In genomic region chr7:70117930-70118922, GRCm38 (mm10) we compare ENCODE assay signal across 7 mouse cellular contexts.
DNase-seq lines count a peak whose midpoint lies in the region; ATAC-seq and TF ChIP-seq lines count a peak whose summit lies in the region.

No protein-coding gene starts in this region.

- no peak for DNase-seq in lung, adult 2 months
- no peak for DNase-seq in lung, postnatal 25 days (ENCODE audit: low spot score)
- DNase-seq in kidney, postnatal 4 days: peak; percentile 13 to 14
- DNase-seq in MN1 (ENCODE audit: low spot score): no peak

- no peaks in the 10 kb centered on the region for H3K9me3 ChIP-seq in forebrain, embryonic 12.5 days
- no peaks in the 10 kb centered on the region for H3K9me3 ChIP-seq in midbrain, embryonic 12.5 days

- no peak for TF ChIP-seq CTCF in lung, adult 2 months (IDR thresholded peaks at IDR 0.05; ENCODE audit: insufficient read depth, low read length)

- H3K9ac ChIP-seq in forebrain, embryonic 12.5 days: peak overlapping the region; percentile 39
- peak overlapping the region; percentile 43 for H3K9ac ChIP-seq in midbrain, embryonic 12.5 days (replicated peaks)

- peak overlapping the region; percentile 93 for H3K27ac ChIP-seq in forebrain, embryonic 12.5 days
- H3K27ac ChIP-seq in midbrain, embryonic 12.5 days (replicated peaks): peak overlapping the region; percentile 88

- WGBS in lung, adult 2 months: 23% methylated on average over 21 of the region's 21 CpGs
- 4% methylated on average over 21 of the region's 21 CpGs for WGBS in forebrain, embryonic 12.5 days
- WGBS in midbrain, embryonic 12.5 days: 5% methylated on average over 21 of the region's 21 CpGs

- no peak for TF ChIP-seq POLR2A in lung, adult 2 months (IDR thresholded peaks at IDR 0.05; ENCODE audit: borderline replicate concordance, extremely low read depth, low read depth, low read length)

- H3K4me2 ChIP-seq in forebrain, embryonic 12.5 days: peak overlapping the region; percentile 58
- peak overlapping the region; percentile 58 for H3K4me2 ChIP-seq in midbrain, embryonic 12.5 days (replicated peaks)

- no peaks in the 10 kb centered on the region for H3K36me3 ChIP-seq in forebrain, embryonic 12.5 days (replicated peaks)
- no peaks in the 10 kb centered on the region for H3K36me3 ChIP-seq in midbrain, embryonic 12.5 days

- peak; percentile 73 for ATAC-seq in forebrain, embryonic 12.5 days (ENCODE audit: low FRiP score)
- peak; percentile 69 for ATAC-seq in midbrain, embryonic 12.5 days (ENCODE audit: low FRiP score, low read depth)
- no peak for ATAC-seq in megakaryocyte-erythroid progenitor cell, adult 5-6 weeks (replicated peaks; ENCODE audit: low FRiP score, low TSS enrichment, poor library complexity, severe bottlenecking)

- peaks cover 47% of the 10 kb centered on the region for H3K27me3 ChIP-seq in forebrain, embryonic 12.5 days
- H3K27me3 ChIP-seq in midbrain, embryonic 12.5 days: peaks cover 82% of the 10 kb centered on the region

- peak overlapping the region; percentile 40 for H3K4me3 ChIP-seq in lung, adult 2 months (replicated peaks; ENCODE audit: extremely low read depth, low read depth, low read length)
- H3K4me3 ChIP-seq in forebrain, embryonic 12.5 days (replicated peaks): peak overlapping the region; percentile 33
- peak overlapping the region; percentile 31 for H3K4me3 ChIP-seq in midbrain, embryonic 12.5 days

- H3K4me1 ChIP-seq in lung, adult 2 months (ENCODE audit: control insufficient read depth, insufficient read depth, low read length): no peaks in the 10 kb centered on the region
- peaks cover 54% of the 10 kb centered on the region for H3K4me1 ChIP-seq in forebrain, embryonic 12.5 days
- peaks cover 37% of the 10 kb centered on the region for H3K4me1 ChIP-seq in midbrain, embryonic 12.5 days

Comparison
In these comparisons a context has a peak if more than half of its experiments do, and no peak if none do; other contexts are left out.
1. DNase-seq: peak in kidney, postnatal 4 days (2 of 2); none in lung, adult 2 months (single experiment), lung, postnatal 25 days (single experiment) and MN1 (single experiment).
2. Peak in every context shown above with its lines, with median percentiles within 50 percentile points of each other: H3K4me3 ChIP-seq.